Mouse (Mus musculus) kidney, postnatal 36 days (tissue): Measurements from ENCODE around the gene Grb10.

Experiments used
- DNase-seq, 2 experiments: peaks; one replicate each; pipeline ENCODE4 v3.0.0; 2021 to 2022; ENCODE audit warnings: mixed read lengths in 2 of 2

The Grb10 gene

DNA sequence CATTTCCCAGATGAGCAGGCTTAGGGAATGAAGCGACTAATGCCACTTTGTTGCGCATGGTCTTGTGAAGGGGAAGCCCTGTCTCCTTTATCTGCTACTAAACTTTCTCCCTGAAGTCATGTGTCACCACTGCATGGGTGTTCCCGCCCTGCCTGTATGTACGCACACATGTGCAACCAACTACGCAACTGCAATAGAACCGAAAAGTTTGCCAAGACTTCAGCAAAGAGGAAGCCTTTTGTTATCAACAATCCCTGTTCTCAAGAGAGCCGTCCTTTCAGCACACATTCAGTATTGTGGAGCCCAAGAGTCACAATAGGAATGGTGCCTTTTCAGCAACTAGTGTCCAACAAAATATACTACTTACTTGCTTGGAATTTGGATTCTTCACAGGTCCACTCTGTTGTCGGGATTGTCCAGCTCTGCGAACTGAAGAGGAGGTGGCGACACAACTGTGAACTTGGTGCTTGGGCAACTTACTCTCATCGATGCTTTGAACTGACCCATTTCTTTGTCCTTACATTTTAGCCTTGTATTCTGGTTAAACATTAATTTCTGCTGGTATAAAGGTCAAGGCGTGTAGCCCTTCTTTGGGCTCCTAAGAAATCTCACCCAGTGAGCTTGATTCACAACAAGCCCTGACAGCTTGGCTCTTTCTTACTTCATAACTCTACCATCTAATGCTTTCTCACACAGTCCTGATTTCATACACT, 140.7 kb downstream of the Grb10 start, which contains the start of gene Ddc:
Gene Ddc (minus strand): TSS at position 500 of the 713 bp plus-strand sequence.
- DNase-seq, result peak; percentile 44 to 71

DNA sequence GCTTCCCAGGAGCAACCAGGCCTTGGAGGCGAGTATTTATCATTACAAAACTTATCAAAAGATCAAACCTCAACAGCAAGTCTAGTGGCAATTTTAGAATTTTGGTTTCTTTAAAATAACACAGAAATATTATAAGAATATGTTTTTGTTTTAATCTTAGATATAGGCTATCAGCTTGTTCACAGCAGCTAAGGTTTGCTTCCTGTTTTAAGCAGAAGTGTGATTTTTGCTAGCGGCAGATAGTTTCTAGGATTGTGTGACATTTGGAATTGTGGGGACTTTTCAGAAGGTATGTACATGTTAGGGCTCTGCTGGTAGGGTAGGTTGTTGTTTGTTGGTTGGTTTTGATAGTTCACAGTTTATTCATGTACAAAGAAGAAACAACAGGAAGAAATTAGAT, 143.0 kb downstream of the Grb10 start:
- no peak for DNase-seq

DNA sequence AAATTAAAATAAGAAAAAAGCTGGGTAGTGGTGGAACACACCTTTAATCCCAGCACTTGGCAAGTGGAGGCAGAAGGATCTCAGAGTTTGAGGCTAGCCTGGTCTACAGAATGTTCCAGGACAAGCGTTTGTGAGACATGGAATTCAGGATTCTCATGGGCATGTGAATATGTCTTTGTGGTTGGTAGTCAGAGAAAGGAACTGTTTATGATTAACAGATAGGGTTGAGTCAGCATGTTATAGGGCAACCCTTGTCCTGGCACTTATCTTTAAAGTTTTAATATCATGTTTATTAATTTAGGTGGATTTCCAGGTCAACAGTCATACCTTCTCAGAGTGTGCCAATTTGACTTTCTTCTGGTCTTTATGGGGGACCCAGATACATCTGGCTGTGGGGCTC, 144.7 kb downstream of the Grb10 start:
- peak in 1 of 2 experiments; percentile 35 for DNase-seq

DNA sequence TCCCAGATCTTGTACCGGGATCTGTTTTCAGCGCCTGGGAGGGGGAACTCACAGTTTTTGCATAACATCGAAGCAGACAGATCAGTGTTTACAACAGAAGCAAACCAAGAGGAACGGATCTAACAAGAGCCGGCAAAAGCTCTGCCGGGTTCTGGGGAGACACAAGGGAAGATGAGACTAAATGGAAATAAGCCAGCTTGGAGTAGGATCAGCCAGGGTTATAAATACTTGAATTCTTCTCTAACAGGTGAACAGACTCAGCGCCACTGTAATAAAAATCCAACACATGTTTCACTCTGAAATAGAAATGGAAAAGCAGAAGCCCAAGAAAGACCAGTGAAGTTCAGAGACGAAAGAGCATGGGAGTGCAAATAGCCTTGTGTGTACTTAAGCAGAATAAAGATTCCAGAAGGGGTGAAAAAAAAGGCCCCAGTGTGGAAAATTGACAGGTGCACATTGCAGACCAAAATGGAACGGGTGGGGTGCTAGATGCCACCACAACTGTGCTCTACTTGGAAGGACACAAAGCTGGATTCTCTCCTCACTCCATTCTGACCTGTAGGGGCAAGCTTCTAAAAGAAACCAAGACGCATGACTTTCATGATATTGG, 145.4 kb downstream of the Grb10 start:
- DNase-seq, result no peak

DNA sequence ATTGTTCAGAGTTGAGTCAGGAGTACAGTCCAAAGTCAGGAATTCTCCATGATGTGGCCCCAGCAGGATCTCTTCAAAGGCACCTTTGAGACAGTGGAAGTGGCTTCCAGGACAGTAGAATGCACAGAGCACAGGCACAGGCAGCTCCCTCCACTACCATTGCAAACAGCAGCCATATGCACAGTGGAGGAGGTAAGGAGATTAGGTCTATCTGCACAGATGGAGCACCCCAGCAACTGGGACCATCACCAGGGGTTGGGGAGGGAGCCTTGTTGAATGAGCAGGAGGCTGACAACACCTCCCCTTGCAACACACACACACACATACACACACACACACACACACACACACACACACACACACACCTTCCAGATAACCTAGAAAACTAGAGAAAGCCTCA, 146.7 kb downstream of the Grb10 start:
- DNase-seq, result no peak

DNA sequence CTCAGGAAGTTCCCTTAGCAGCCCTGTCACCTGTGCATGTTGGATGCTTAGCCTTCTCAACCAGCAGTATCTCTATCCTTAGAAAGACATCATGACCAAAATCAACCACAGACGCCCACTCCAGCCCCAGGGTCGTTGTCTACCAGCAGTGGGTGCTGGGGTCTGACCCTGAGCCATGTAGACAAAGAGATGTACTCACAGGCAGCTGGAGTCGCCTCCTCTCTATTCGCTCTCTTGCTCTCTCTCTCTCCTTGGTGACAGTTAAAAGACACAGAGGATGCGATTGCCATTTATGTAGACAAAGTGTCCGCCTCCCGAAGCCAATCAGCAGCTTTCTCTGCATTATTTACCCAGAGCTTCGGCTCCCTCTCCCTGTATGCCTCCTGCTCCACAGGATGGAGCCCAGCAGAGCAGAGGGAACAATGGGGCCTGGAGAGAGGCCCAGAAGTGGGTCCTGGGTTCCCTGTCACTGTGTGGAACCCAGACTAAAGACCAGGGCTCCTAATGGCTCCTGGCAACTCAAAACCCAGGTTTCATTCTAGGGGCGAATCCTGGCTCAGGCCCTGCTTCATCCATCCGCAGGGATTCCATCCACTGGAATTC, 148.2 kb downstream of the Grb10 start:
- no peak for DNase-seq

DNA sequence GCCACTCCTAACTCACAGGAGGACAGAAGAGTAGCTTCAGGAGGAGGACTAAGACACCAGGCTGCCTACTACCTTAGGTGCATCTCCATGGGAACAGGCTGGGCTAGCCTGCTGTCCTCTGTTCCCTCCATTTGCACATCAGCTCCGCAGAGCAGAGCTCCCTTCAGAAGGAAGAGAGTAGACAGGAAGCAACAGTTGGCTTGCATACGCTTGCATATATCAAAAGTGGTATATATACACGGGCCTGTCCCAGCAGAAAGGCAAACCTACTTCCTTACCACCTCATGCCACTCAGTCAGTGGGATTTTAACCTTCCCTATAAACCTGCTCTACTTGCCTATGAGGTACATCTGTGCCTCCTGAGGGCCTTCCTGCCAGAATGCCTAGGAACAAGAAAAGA, 149.8 kb downstream of the Grb10 start:
- no peak for DNase-seq

DNA sequence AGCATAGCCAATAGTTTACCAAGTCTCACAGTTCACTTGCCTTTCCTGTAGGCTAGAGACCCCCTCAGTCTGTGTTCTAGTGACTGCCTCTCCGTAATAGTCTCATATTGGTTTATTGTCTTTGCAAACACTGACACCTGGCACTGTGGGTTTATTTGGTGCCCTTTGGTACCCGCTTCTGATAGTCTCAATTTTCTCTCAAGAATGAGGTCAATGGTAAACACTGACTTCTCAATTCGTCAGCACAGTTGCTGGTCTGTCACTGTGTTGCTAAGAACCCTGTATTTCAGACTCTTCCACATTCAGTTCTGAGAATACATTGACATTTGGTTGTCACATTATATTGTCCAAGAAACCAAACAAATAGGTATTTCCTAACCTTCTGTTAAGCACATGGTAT, 150.4 kb downstream of the Grb10 start:
- DNase-seq, result no peak

DNA sequence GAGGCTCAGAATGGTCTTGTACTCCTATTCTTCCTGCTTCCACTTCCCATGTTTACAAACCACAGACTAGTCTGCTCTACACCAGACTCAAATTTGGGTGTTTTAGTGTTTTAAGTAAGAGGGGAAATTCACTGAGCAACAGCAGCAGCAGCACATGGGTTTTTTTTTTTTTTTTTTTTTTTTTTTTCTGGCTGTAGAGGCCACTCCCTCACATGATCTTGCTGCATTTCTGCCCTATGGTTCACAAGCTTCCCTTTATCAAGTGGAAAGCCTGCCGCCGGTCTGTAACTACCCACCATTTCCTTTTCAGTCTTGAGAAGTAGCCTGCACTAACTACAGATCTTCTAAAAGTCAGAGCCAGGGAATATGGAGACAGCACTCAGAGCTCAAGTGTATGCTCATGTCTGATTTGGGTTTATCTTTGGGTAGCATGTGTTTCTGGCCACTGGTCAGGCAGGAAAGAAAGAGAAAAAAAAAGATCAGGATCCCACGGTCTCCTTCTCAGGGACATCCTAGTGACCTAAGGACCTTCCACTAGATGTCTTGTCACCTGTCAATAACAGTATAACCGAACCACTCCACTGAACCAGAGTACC, 152.0 kb downstream of the Grb10 start:
- DNase-seq, result no peak

DNA sequence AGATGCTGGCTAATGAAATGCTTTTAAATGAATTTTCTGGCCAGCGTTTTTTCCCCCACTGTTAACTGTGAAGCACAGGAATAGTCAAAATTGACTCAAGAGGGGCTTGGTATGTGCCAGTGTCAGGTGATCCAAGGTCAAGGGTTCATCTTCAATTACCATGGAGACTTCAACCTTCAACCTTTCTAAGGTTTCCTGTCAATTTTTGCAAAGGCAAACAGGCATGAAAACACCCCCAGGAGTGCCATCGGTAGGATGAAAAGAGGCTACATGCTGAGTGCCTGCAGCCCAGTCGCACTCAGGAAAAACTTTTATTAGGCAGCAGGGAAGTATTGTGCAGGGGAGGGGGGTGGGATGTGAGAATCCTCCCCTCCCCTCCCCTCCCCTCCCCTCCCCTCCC, 152.6 kb downstream of the Grb10 start:
- peak; percentile 51 to 66 for DNase-seq

DNA sequence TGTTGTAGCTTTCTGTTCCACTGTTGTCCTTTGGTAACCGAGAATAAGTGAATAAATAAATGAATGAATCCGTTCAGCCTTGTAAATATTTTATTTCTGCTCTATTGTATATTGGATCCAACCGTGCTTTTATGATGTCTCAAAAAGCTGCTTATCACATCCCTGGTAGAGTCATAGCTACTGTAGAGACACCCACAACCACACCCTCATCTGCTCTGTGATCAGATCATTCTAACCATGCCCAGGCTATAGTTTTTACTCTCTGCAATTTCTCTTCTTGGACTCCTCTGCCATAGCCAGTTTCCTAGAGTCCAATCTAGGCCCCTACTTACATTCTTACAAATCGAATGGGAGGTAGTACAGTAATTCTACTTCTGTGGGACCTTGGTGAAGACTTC, 153.2 kb downstream of the Grb10 start:
- no peak for DNase-seq

DNA sequence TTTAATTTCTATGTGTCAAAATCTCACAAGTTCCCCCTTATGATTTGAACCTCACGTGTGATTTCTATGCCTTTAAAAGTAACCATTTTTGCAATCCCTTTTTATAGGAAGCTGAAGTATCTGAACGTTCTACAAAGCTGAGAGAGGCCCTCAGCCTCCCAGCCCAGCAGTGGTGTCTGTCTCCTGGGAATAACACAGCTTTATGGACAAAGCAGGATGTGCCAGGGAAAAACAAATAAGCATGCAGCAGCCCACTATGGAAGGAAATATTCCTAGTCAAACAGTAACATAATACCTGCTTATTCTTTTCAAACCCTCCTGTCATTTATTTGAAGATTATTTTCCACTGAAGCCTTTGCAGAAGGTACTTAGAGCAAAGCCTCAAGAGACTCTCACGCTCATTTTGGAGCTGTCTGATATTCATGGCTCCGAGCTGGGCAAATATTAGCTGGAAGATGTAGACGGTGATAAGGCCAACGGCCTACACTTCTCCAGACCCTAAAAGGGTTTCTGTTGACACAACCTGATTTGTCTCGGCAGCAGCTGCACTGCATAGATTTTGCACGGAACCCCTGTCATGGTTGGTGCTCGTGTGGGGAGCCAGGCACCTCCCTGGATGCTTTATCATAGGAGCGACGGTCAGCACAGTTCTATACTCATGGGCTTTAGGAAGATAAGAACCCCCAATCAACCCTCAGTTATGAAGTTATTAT, 153.8 kb downstream of the Grb10 start:
- no peak for DNase-seq

DNA sequence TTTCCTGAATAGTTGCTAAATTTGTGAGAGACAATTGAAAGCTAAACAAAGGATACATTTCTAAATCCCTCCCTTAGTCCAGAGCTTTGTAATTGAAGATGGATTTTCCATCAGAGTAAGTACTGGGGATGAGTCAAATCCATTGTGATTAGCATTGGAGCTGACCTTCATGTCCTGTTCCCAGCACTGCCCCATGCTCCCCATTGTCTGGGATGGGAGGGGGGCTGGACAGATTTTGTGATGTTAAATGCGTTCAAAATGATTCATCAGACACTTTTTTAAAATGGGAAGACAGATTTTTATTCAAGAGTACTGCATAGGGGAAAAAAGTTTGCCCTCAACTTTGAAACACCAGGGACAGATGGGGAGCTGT, 156.7 kb downstream of the Grb10 start:
- DNase-seq, result no peak

DNA sequence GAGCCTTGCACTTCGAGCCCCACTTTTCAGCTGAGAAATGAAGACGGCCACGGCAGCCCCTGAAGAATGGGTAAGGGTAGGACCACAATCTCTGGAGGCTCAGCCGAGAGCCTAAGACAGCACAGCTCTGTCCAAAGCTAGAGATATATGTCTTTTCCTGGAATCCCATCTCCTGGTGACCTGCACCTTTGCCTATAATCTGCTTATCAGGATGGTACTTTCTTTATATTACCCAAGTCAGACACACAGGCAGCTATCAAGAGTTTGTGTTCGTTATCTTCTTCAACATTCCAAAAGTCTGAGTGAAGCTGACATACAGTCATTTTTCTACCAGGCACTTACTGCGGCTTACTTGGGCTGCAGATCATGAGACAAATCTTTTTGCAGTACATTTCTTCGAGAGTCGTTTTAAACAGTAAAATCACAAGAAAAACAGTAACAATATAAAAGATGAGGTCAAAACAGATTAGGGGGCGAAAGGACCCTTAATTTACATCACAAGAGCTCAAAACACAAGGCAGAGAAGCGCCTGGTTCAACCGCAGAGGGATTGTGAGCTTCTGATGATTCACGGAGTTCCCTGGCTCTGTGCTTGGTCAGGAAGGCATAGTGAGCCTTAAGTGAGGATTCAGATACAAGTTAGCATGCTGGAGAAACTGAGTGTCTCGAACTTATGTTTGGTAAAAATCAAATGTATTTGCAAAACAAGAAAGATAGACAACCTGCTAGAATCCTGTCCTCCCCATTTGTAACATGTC, 157.3 kb downstream of the Grb10 start:
- no peak for DNase-seq
